Mouse (Mus musculus) skeletal muscle tissue, postnatal 0 days (tissue): Measurements from ENCODE around the gene Agps. TPM values are rescaled to one million over a fixed set of nuclear protein-coding genes. Genes with fewer than 3 reads are reported as not detected.

Source experiments
- polyA plus RNA-seq: library from polyadenylated mRNA; unstranded; fragments of >200 nt; fragmentation: Nextera tagmentation; extraction: Ambion mirVana; gene quantifications from 2 replicates; pipeline ENCODE4 v1.2.1, GENCODE M21; 2015

Agps gene
- 10.8 and 11.0 TPM in 2 replicates for polyA plus RNA-seq

DNA sequence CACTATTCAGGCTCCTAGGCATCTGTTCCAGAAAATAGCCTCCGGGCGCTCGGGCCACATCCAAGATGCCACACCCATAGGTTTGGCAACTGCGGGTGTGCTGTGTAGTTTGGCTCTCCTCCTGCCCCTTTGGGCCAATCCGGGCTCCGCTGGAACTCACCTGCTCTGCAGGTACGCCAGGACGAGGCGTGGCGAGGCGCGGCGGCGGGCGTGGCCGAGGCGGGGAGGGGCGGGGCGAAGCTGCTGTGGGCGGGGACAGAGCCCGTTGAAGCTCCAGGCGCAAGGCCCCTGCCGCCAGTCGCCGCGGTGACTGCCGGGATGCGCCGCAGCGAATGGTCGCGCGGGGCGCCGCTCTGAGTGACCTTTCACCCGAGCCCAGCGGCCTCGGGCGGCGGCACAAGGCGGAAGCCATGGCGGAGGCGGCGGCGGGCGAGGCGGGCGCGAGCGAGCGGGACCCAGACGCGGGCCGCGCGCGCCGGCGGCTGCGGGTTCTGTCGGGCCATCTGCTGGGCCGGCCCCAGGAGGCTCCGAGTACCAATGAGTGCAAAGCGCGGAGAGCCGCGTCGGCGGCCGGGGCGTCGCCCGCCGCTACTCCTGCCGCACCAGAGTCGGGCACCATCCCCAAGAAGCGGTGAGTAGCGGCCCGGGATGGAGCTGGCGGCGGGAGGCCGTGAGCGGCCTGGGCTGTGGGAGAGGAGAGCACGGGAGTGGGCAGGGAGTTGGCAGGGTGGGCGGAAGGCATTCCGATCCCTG is at the start of gene Agps:
Gene Agps, plus strand, starts transcription at position 297 of the 753 bp plus-strand sequence.

DNA sequence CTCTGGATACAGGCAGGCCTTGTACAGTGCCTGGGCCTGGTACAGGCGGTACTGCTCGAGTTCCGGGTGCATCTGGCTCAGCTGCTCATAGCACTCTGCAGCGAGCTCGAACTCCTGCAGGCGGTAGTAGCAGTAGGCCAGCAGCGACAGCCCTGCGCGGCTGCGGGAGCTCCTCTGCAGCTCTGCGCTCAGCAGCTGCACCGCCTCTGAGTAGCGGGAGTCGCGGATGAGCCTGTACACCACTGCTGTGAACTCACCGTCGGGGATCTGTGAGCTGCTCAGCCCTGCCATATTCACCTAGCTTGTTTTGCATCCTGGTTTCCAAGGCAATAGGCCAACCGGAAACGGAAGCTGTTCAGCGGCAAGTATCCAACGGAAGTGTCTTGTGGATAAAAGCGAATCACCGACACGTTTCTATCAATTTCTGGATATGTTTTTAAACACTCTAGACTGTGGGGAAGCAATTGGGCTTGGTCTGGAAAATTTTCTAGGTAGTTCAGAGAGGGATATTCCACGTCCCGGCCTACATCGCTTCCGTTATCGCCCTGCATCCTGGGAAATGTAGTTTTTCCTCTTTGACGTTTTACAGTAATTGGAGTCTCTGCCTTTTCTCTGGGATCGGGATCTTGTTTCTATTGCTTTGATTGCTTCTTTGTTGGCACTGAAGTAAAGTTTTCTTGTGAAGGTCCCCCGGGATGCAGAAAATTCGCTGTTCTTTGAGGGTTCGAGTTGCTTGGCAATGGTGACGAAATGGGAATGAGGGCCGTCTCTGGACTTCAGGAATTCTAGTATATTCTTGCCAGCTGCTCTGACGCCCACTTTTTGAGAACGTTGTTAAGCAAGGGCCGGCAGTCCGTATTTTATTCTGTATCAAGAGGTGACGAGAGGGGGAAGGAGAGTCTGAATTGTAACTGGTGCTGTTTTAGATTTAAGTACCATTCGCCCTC is 106.4 kb downstream of the Agps start, which contains the start of gene Ttc30b:
Gene Ttc30b, minus strand, starts transcription at position 469 of the 947 bp plus-strand sequence.

DNA sequence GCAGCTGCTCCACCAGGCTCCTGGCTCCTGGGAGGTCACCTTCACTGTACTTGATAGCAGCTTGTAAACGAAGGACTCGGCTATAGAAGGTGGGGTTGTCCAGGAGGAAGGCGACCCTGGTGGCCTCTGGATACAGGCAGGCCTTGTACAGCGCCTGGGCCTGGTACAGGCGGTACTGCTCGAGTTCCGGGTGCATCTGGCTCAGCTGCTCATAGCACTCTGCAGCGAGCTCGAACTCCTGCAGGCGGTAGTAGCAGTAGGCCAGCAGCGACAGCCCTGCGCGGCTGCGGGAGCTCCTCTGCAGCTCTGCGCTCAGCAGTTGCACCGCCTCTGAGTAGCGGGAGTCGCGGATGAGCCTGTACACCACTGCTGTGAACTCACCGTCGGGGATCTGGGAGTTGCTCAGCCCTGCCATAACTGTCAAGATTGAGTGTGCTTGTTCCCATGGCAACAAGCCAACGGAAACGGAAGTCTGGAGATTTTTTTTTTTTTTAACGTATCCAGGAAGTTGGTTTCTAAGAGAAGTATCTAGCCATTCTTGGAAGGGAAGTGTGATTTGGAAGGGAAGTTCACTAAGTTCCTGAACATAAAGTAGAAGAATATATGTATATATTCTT is 145.9 kb downstream of the Agps start, which contains the start of gene Ttc30a2:
Gene Ttc30a2, minus strand, starts transcription at position 419 of the 617 bp plus-strand sequence.

Other genes starting within 250 kb of the Agps start
- 97.2 and 109 TPM in 2 replicates for gene Hnrnpa3, start 172.9 kb upstream of the Agps start, polyA plus RNA-seq
- gene Nfe2l2, start 127.5 kb upstream of the Agps start, polyA plus RNA-seq: 30.4 and 33.1 TPM in 2 replicates
- 6.5 and 7.1 TPM in 2 replicates for gene Ttc30b, start 106.4 kb downstream of the Agps start, polyA plus RNA-seq
- 0.31 and 0.34 TPM in 2 replicates for gene Ttc30a2, start 146.0 kb downstream of the Agps start, polyA plus RNA-seq
- gene Ttc30a1, start 149.8 kb downstream of the Agps start, polyA plus RNA-seq: 1.5 and 1.8 TPM in 2 replicates